Mouse (Mus musculus): ENCODE measurements around the gene Lnx1. TPM values are rescaled to one million over a fixed set of nuclear protein-coding genes. Genes with fewer than 3 reads are reported as not detected.

The Lnx1 gene
- polyA plus RNA-seq, 1 experiment from 2014 or later: 4.8 TPM

GRCm38 (mm10) chr5:74720661-74721060 is 17.9 kb upstream of the Lnx1 start:
- WGBS: 50% methylated on average over 9 of the region's 9 CpGs
- no peak overlapping the region for H3K4me3 ChIP-seq (ENCODE audit: low read depth, low read length)
- no peak overlapping the region for H3K9ac ChIP-seq
- ATAC-seq (ENCODE audit: insufficient read depth): no peak
- no peak overlapping the region for H3K27ac ChIP-seq (ENCODE audit: low read depth)
- H3K36me3 ChIP-seq (ENCODE audit: insufficient read depth): no peaks in the 10 kb centered on the region
- peak; percentile 27 for DNase-seq
- no peak for TF ChIP-seq CTCF (IDR thresholded peaks at IDR 0.05; ENCODE audit: low read depth)
- no peak overlapping the region for H3K4me2 ChIP-seq
- H3K27me3 ChIP-seq (ENCODE audit: insufficient read depth, low read length): no peaks in the 10 kb centered on the region
- H3K9me3 ChIP-seq (ENCODE audit: low read depth, low read length): no peaks in the 10 kb centered on the region
- no peaks in the 10 kb centered on the region for H3K4me1 ChIP-seq (ENCODE audit: insufficient read depth)

DNA sequence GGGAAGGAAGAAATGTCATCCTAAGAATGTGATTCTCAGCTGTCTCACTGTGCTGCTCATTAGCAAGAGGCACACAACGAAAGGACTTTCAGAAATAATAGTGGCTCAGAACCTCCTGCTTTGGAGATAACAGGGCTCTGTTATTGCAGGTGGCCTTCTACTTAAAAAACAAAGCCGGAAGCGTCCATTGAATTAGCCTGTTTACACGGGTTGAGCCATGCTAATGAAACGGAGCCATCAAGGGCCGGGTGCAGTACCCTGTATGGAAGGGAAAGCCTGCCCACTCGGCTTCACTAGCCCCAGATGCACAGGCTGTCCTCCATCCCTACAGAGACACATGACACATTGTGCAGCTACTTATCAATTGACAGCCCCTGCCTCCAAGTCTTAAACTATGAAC is 13.5 kb upstream of the Lnx1 start:
- Histone ChIP-seq H3K4me1 (ENCODE audit: insufficient read depth) (no peaks in the 10 kb centered on the region), H3K9me3 (ENCODE audit: low read depth, low read length) (no peaks in the 10 kb centered on the region), H3K36me3 (ENCODE audit: insufficient read depth) (no peaks in the 10 kb centered on the region), H3K4me3 (ENCODE audit: low read depth, low read length) (no peak overlapping the region), H3K27ac (ENCODE audit: low read depth) (no peak overlapping the region), H3K9ac (no peak overlapping the region), H3K27me3 (ENCODE audit: insufficient read depth, low read length) (no peaks in the 10 kb centered on the region), H3K4me2 (no peak overlapping the region)
- no peak for ATAC-seq (ENCODE audit: insufficient read depth)
- DNase-seq: no peak
- no peak for TF ChIP-seq CTCF (IDR thresholded peaks at IDR 0.05; ENCODE audit: low read depth)
- WGBS: 27% methylated on average over 7 of the region's 7 CpGs

DNA sequence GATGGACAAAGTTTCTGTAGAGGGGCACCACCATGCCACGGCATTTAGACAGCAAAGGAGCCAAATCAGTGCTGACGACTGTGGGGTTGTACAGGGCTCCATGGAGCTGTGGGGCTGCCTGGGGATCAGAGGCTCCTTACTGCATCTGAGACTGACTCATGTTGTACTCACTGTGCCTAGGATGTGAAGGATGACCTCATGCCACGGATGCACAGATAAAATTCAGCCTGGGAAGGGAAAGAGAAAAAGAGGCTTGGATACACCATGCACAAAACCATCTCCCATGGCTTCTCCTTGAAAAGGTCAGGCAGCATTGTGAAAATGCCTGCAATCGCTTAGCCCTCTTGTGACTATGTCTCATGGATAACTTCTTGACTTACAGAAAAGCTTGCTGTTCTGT is 10.1 kb upstream of the Lnx1 start:
- H3K27ac ChIP-seq (ENCODE audit: low read depth): no peak overlapping the region
- no peak overlapping the region for H3K9ac ChIP-seq
- no peaks in the 10 kb centered on the region for H3K36me3 ChIP-seq (ENCODE audit: insufficient read depth)
- no peak overlapping the region for H3K4me2 ChIP-seq
- no peak for TF ChIP-seq CTCF (IDR thresholded peaks at IDR 0.05; ENCODE audit: low read depth)
- 67% methylated on average over 4 of the region's 4 CpGs for WGBS
- H3K27me3 ChIP-seq (ENCODE audit: insufficient read depth, low read length): no peaks in the 10 kb centered on the region
- no peak overlapping the region for H3K4me3 ChIP-seq (ENCODE audit: low read depth, low read length)
- H3K4me1 ChIP-seq (ENCODE audit: insufficient read depth): no peaks in the 10 kb centered on the region
- DNase-seq (no peak), ATAC-seq (ENCODE audit: insufficient read depth) (no peak)
- no peaks in the 10 kb centered on the region for H3K9me3 ChIP-seq (ENCODE audit: low read depth, low read length)

GRCm38 (mm10) chr5:74711988-74712387 is 9.3 kb upstream of the Lnx1 start:
- ATAC-seq (ENCODE audit: insufficient read depth): no peak
- Histone ChIP-seq H3K27me3 (ENCODE audit: insufficient read depth, low read length) (no peaks in the 10 kb centered on the region), H3K27ac (ENCODE audit: low read depth) (no peak overlapping the region), H3K9me3 (ENCODE audit: low read depth, low read length) (no peaks in the 10 kb centered on the region), H3K4me1 (ENCODE audit: insufficient read depth) (no peaks in the 10 kb centered on the region), H3K36me3 (ENCODE audit: insufficient read depth) (no peaks in the 10 kb centered on the region), H3K9ac (no peak overlapping the region), H3K4me2 (no peak overlapping the region), H3K4me3 (ENCODE audit: low read depth, low read length) (no peak overlapping the region)
- 85% methylated on average over 2 of the region's 2 CpGs for WGBS
- TF ChIP-seq CTCF (IDR thresholded peaks at IDR 0.05; ENCODE audit: low read depth): no peak
- DNase-seq: no peak

- TF ChIP-seq CTCF (IDR thresholded peaks at IDR 0.05; ENCODE audit: low read depth): no peak
- Histone ChIP-seq H3K27ac (ENCODE audit: low read depth) (no peak overlapping the region), H3K36me3 (ENCODE audit: insufficient read depth) (no peaks in the 10 kb centered on the region), H3K4me3 (ENCODE audit: low read depth, low read length) (no peak overlapping the region), H3K4me2 (no peak overlapping the region), H3K27me3 (ENCODE audit: insufficient read depth, low read length) (no peaks in the 10 kb centered on the region), H3K4me1 (ENCODE audit: insufficient read depth) (no peaks in the 10 kb centered on the region), H3K9me3 (ENCODE audit: low read depth, low read length) (no peaks in the 10 kb centered on the region), H3K9ac (no peak overlapping the region)
- no peak for ATAC-seq (ENCODE audit: insufficient read depth)
- no peak for DNase-seq
- 37% methylated on average over 1 of the region's 1 CpGs for WGBS
Measured at GRCm38 (mm10) chr5:74711056-74711455, 8.3 kb upstream of the Lnx1 start.

DNA sequence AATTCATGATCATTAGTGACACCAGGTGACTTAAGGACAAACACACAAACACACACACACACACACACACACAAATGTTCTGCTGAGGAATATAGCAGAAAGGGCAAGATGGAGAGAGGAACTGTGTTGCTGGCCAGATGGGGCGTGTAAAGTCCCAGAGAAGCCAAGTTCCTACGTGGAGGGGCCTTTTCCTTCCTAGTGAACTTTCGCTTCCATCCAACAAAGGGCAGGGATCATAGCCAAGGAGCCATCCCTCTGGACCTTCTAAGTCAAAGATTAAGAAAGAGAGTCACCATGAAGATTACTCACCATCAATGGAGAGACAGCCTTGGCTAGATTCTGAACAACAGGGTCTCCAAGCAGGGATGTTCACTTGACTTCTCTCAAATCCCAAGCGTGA is 7.5 kb upstream of the Lnx1 start:
- Histone ChIP-seq H3K4me1 (ENCODE audit: insufficient read depth) (no peaks in the 10 kb centered on the region), H3K27me3 (ENCODE audit: insufficient read depth, low read length) (no peaks in the 10 kb centered on the region), H3K36me3 (ENCODE audit: insufficient read depth) (no peaks in the 10 kb centered on the region), H3K27ac (ENCODE audit: low read depth) (no peak overlapping the region), H3K4me2 (no peak overlapping the region), H3K9ac (no peak overlapping the region), H3K9me3 (ENCODE audit: low read depth, low read length) (no peaks in the 10 kb centered on the region), H3K4me3 (ENCODE audit: low read depth, low read length) (no peak overlapping the region)
- 92% methylated on average over 4 of the region's 4 CpGs for WGBS
- no peak for DNase-seq
- TF ChIP-seq CTCF (IDR thresholded peaks at IDR 0.05; ENCODE audit: low read depth): no peak
- no peak for ATAC-seq (ENCODE audit: insufficient read depth)

GRCm38 (mm10) chr5:74704460-74704790 is 1.7 kb upstream of the Lnx1 start:
- peak overlapping the region; percentile 60 for H3K4me2 ChIP-seq
- no peak for TF ChIP-seq CTCF (IDR thresholded peaks at IDR 0.05; ENCODE audit: low read depth)
- H3K9me3 ChIP-seq (ENCODE audit: low read depth, low read length): no peaks in the 10 kb centered on the region
- peak overlapping the region; percentile 32 for H3K4me3 ChIP-seq (ENCODE audit: low read depth, low read length)
- H3K36me3 ChIP-seq (ENCODE audit: insufficient read depth): no peaks in the 10 kb centered on the region
- ATAC-seq (ENCODE audit: insufficient read depth) (peak; percentile 94), DNase-seq (peak; percentile 92)
- no peaks in the 10 kb centered on the region for H3K27me3 ChIP-seq (ENCODE audit: insufficient read depth, low read length)
- H3K27ac ChIP-seq (ENCODE audit: low read depth): no peak overlapping the region
- no peak overlapping the region for H3K9ac ChIP-seq
- no peaks in the 10 kb centered on the region for H3K4me1 ChIP-seq (ENCODE audit: insufficient read depth)
- under 1% methylated on average over 8 of the region's 8 CpGs for WGBS

Data from lung, embryonic 14.5 days (tissue).